Mouse (Mus musculus) forebrain, embryonic 15.5 days (tissue): ENCODE measurements around the gene Cmip. TPM values are rescaled to one million over a fixed set of nuclear protein-coding genes. Genes with fewer than 3 reads are reported as not detected.
A peak's percentile ranks its signal among the peaks of the same experiment; 100 is the strongest.

ENCODE experiments used
- ATAC-seq: fragments of 200-750 bp; cut with Nextera tagmentation; replicated peaks from 2 replicates; pipeline ENCODE4 v1.8.0; 2017; ENCODE audit warnings: mild to moderate bottlenecking, moderate TSS enrichment, moderate library complexity
- H3K27ac ChIP-seq: fragments of 300-500 bp; sonication (generic); replicated peaks from 2 replicates; pipeline ENCODE4 v1.5.1; 2015; ENCODE audit warnings: mild to moderate bottlenecking, inconsistent platforms
- H3K27me3 ChIP-seq: fragments of 300-500 bp; sonication (generic); 2 replicates; pipeline ENCODE4 v1.6.1; 2015; ENCODE audit warnings: inconsistent platforms
- H3K36me3 ChIP-seq: fragments of 300-500 bp; sonication (generic); 2 replicates; pipeline ENCODE4 v1.6.1; 2015; ENCODE audit warnings: mild to moderate bottlenecking, inconsistent platforms
- H3K4me1 ChIP-seq: fragments of 300-500 bp; sonication (generic); 2 replicates; pipeline ENCODE4 v1.6.1; 2015; ENCODE audit warnings: inconsistent platforms
- H3K4me2 ChIP-seq: fragments of 300-500 bp; sonication (generic); replicated peaks from 2 replicates; pipeline ENCODE4 v1.6.1; 2015; ENCODE audit warnings: mild to moderate bottlenecking, inconsistent platforms
- H3K4me3 ChIP-seq: fragments of 300-500 bp; sonication (generic); 2 replicates; pipeline ENCODE4 v1.5.1; 2015; ENCODE audit warnings: mild to moderate bottlenecking, inconsistent platforms
- H3K9ac ChIP-seq: fragments of 300-500 bp; sonication (generic); replicated peaks from 2 replicates; pipeline ENCODE4 v1.6.1; 2015; ENCODE audit warnings: mild to moderate bottlenecking, inconsistent platforms
- H3K9me3 ChIP-seq: fragments of 300-500 bp; sonication (generic); 2 replicates; pipeline ENCODE4 v1.6.1; 2016; ENCODE audit warnings: inconsistent platforms
- WGBS: fragments of 180-500 bp; shearing (Covaris S2); methylation state at CpG from one replicate; pipeline ENCODE4 v1.1.7; 2015; ENCODE audit warnings: mixed read lengths; 5-methylcytosine and 5-hydroxymethylcytosine counted together
- polyA plus RNA-seq: library from polyadenylated mRNA; unstranded; fragments of >200 nt; fragmentation: Nextera tagmentation; extraction: Ambion mirVana; gene quantifications from 2 replicates; pipeline ENCODE4 v1.2.1, GENCODE M21; 2015

Gene Cmip
- polyA plus RNA-seq, 1 experiment from 2014 or later: 83.8 TPM

DNA sequence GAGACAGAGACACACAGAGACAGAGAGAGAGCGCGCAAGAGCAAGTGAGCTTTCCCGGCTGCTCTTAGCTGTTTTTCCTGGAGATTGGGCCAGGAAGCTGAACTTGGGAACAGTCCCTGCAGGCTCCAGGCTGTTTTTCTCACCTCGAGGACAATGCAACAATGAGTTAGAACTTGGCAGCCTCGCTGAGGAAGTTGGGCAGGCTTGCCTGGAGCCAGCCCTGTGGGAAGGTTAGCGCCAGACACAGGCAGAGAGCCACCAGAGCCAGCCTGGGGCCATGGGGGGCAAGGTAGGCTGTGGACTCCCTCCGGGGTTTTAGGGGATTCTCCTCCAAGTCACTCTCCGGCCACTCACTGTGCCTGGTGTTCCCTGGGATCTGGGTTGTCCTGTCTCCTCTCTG is 123.9 kb downstream of the Cmip start:
- Histone ChIP-seq H3K9ac (no peak overlapping the region), H3K27me3 (no peaks in the 10 kb centered on the region), H3K9me3 (no peaks in the 10 kb centered on the region), H3K4me2 (no peak overlapping the region), H3K27ac (peak overlapping the region; percentile 6; the same call in 1 of the 2 replicates), H3K4me3 (no peak overlapping the region), H3K36me3 (peaks cover 4% of the 10 kb centered on the region; the same call in 1 of the 2 replicates), H3K4me1 (peaks cover 40% of the 10 kb centered on the region)
- WGBS: 56% methylated on average over 8 of the region's 8 CpGs
- no peak; the same call in 1 of the 2 replicates for ATAC-seq

DNA sequence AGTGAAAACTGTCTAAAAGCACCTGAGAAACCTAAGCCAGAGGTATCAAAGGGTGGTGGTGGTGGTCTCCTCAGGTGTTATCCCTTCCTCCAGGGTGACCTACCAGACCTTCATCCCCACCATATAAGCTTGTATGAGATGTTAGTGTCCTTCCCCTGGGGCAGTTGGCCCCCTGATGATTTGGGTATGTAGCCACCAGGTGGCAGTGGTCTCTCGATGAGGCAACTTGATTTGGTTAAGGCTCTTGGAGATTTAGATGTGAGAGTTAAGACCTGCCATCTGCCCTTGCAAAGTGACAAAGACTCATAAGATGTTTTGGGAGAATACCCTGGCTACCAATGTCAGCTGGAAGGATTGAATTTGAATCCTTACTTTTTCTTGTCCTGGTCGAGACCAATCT is 129.3 kb downstream of the Cmip start:
- Histone ChIP-seq H3K4me2 (no peak overlapping the region), H3K9ac (no peak overlapping the region), H3K4me3 (no peak overlapping the region), H3K4me1 (peaks cover 3% of the 10 kb centered on the region; the same call in 1 of the 2 replicates), H3K9me3 (no peaks in the 10 kb centered on the region), H3K36me3 (peaks cover 4% of the 10 kb centered on the region; the same call in 1 of the 2 replicates), H3K27me3 (no peaks in the 10 kb centered on the region), H3K27ac (no peak overlapping the region)
- WGBS: 81% methylated on average over 2 of the region's 2 CpGs
- no peak for ATAC-seq

DNA sequence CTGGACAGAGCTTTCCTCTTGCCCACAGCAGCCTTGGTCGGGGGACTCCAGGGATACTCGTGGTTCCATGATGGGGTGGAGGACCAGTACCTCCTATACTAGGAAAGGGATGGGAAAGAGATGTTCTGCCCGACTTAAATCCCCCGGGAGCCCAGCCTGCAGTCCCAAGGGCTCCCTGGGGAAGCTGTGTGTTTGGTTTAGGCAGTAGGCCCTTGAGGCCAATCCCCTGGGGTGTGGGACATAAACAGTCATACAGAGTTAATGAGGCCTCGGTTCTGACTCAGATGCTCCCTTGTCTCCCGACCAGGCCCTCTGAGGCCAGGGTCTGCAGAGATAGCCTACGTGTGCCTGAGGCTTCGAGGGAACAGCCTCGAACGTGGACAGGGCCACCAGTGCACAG is 130.8 kb downstream of the Cmip start:
- 66% methylated on average over 10 of the region's 10 CpGs for WGBS
- Histone ChIP-seq H3K4me2 (no peak overlapping the region), H3K4me3 (no peak overlapping the region), H3K9me3 (no peaks in the 10 kb centered on the region), H3K27ac (no peak overlapping the region), H3K4me1 (no peaks in the 10 kb centered on the region), H3K27me3 (no peaks in the 10 kb centered on the region), H3K36me3 (peaks cover 4% of the 10 kb centered on the region; the same call in 1 of the 2 replicates), H3K9ac (no peak overlapping the region)
- no peak for ATAC-seq

DNA sequence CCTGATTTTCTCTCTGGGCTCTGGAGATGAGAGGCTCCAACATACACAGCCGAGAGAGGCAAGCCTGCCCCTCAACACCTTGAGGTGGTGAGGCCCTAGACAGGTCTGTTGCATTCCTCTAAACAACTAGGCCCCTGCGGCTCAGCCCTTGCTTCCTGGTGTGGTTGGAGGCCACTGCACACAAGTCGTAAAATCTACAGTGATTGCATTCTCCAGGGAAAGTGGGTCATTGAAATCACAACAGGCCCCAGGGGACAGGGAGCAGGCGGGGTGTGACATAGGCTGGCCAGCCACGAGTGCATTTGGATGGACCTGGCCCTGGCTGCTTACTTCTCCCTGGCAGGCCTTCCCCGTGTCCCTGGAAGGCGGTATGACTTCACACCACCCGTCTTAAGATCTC is 131.5 kb downstream of the Cmip start:
- Histone ChIP-seq H3K4me2 (no peak overlapping the region), H3K27ac (no peak overlapping the region), H3K36me3 (peaks cover 4% of the 10 kb centered on the region; the same call in 1 of the 2 replicates), H3K4me3 (no peak overlapping the region), H3K9ac (no peak overlapping the region), H3K27me3 (no peaks in the 10 kb centered on the region), H3K4me1 (no peaks in the 10 kb centered on the region), H3K9me3 (no peaks in the 10 kb centered on the region)
- ATAC-seq: no peak
- WGBS: 80% methylated on average over 8 of the region's 8 CpGs

DNA sequence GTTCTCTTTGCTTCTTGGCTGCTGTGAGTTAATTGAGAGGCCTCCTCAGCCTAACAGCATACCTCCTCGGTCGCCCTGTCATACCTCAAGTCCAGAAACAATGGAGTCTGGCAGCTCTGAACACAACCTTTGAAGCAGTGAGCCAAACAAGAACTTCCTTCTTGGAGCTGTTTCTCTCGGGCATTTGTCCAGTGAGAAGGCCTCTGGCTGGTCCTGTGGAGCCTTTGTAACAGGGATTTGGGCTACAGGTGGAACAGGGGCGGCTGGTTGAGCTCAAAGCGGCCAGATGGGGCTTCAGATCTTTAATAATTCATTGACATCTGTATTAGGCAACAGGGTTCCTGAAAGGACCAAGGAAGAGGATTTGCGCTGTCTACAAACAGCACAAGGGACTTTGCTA is 137.0 kb downstream of the Cmip start:
- Histone ChIP-seq H3K9ac (no peak overlapping the region), H3K27me3 (no peaks in the 10 kb centered on the region), H3K4me1 (peaks cover 9% of the 10 kb centered on the region), H3K4me2 (no peak overlapping the region), H3K4me3 (no peak overlapping the region), H3K27ac (no peak overlapping the region), H3K36me3 (peaks cover 7% of the 10 kb centered on the region; the same call in 1 of the 2 replicates), H3K9me3 (no peaks in the 10 kb centered on the region)
- no peak for ATAC-seq
- 39% methylated on average over 6 of the region's 6 CpGs for WGBS

DNA sequence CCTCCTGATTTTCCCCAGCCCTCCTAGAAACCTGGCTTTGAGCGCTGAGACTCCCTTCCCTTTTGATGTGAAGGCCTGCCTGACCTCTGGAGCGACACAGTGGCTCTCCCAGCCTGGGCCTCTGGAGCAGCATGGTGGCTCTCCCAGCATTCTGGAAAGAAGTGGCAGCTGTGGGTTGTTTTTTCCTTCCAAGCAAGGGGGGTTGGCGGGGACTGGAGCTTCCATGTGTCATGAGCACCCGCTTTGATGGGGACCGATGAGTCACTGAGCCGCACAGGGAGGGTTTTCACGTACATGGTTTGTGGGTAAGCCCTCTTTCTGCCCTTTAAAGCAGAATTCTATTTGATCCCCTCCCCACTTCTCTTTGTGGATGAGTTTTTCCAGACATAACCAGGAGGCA is 138.2 kb downstream of the Cmip start:
- no peak overlapping the region for H3K9ac ChIP-seq
- H3K36me3 ChIP-seq: peaks cover 7% of the 10 kb centered on the region; the same call in 1 of the 2 replicates
- H3K4me2 ChIP-seq: no peak overlapping the region
- no peaks in the 10 kb centered on the region for H3K9me3 ChIP-seq
- H3K4me3 ChIP-seq: no peak overlapping the region
- peaks cover 9% of the 10 kb centered on the region for H3K4me1 ChIP-seq
- no peak for ATAC-seq
- 85% methylated on average over 7 of the region's 7 CpGs for WGBS
- no peak overlapping the region; the same call in 1 of the 2 replicates for H3K27ac ChIP-seq
- no peaks in the 10 kb centered on the region for H3K27me3 ChIP-seq

DNA sequence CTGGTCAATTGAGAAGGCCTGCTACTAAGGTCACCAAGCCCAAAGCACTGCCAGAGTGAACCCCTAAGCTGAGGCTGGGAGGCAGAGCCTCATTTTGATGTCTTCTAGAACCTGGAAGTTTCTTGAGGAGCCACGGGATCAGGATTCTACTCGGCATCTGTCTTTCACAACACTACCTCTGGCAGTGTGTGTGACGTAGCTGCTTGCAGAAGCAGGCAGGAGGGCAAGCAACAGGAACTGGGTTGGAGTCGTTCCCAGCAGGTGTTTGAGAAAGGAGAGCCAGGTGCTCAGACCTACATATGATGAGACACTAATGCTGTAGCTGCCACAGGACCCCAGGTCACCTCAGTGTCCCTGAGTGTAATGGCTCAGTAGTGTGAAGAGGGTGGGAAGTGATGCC is 140.0 kb downstream of the Cmip start:
- no peak for ATAC-seq
- Histone ChIP-seq H3K9me3 (no peaks in the 10 kb centered on the region), H3K4me2 (no peak overlapping the region), H3K27me3 (no peaks in the 10 kb centered on the region), H3K4me3 (no peak overlapping the region), H3K27ac (no peak overlapping the region), H3K9ac (no peak overlapping the region), H3K4me1 (peaks cover 23% of the 10 kb centered on the region), H3K36me3 (peaks cover 7% of the 10 kb centered on the region; the same call in 1 of the 2 replicates)
- 95% methylated on average over 4 of the region's 4 CpGs for WGBS

DNA sequence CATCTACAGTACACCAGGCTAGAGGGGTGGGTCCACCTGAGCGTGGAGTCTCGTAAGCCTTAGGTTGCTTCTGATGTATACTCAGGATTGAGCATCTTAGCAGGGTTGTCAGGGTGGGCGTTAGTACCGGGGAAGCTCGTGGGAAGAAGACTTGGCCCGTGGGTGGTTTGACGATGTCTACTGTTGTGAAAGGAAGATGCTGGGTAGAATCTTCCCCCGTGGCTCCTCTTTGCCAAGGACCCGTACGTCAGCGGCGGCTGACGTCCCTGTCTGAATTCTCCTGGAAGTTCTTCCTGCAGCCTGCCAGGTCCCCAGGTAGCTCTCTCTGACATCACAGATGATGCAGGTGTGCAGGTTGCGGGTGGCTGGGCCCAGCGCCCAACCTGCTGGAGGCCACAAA is 140.9 kb downstream of the Cmip start:
- ATAC-seq: no peak
- Histone ChIP-seq H3K9ac (no peak overlapping the region), H3K9me3 (no peaks in the 10 kb centered on the region), H3K4me3 (no peak overlapping the region), H3K36me3 (peaks cover 7% of the 10 kb centered on the region; the same call in 1 of the 2 replicates), H3K4me1 (peaks cover 29% of the 10 kb centered on the region), H3K4me2 (no peak overlapping the region), H3K27ac (no peak overlapping the region), H3K27me3 (no peaks in the 10 kb centered on the region)
- 95% methylated on average over 15 of the region's 15 CpGs for WGBS

DNA sequence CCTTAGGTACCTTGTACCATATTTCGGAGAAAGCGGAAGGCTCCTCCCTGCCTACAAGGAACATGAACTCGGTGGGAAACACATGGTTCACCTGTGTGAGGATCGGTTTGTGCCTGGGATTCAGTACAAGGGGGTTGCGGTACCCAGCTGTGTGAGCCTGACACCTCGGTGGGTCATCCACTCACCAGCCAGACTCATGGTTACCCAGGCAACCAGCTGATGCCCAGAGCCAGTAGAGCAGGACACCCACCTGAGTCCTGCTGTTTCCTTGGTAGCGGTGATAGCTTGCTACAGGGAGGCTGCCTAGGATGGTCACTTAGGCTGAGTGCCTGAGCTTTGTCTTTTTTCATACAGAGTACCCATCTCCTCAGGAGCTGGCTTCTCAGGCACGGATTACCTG is 142.4 kb downstream of the Cmip start:
- Histone ChIP-seq H3K4me1 (peaks cover 42% of the 10 kb centered on the region), H3K36me3 (peaks cover 7% of the 10 kb centered on the region; the same call in 1 of the 2 replicates), H3K27ac (0 out of 2 replicates have a peak overlapping the region, but pooled peaks have one; percentile 6), H3K4me3 (no peak overlapping the region), H3K4me2 (no peak overlapping the region), H3K9ac (no peak overlapping the region), H3K27me3 (no peaks in the 10 kb centered on the region), H3K9me3 (no peaks in the 10 kb centered on the region)
- no peak for ATAC-seq
- 71% methylated on average over 8 of the region's 8 CpGs for WGBS

DNA sequence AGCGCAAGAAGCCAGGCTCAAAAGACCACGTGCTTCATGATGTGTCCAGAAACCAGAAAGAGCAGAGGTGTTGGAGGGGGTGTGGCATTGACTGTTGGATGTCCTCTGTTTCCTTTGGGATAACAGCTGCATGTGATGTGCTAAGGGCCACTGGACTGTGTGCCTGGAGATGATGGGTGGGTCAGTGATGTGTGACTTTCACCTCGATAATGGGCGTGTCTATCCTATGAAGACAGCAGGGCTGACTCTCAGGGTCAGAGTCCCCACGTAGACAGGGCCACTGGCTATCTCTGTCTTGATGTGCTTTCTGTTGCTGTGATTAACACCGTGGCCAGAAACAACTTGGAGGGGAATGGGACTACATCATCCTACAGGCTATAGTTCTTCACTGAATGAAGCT is 144.0 kb downstream of the Cmip start:
- ATAC-seq: no peak
- Histone ChIP-seq H3K4me3 (no peak overlapping the region), H3K36me3 (peaks cover 7% of the 10 kb centered on the region; the same call in 1 of the 2 replicates), H3K4me1 (peaks cover 36% of the 10 kb centered on the region), H3K4me2 (no peak overlapping the region), H3K9ac (no peak overlapping the region), H3K9me3 (no peaks in the 10 kb centered on the region), H3K27me3 (no peaks in the 10 kb centered on the region), H3K27ac (peak overlapping the region; percentile 81; the same call in 1 of the 2 replicates)
- WGBS: 92% methylated on average over 6 of the region's 6 CpGs

DNA sequence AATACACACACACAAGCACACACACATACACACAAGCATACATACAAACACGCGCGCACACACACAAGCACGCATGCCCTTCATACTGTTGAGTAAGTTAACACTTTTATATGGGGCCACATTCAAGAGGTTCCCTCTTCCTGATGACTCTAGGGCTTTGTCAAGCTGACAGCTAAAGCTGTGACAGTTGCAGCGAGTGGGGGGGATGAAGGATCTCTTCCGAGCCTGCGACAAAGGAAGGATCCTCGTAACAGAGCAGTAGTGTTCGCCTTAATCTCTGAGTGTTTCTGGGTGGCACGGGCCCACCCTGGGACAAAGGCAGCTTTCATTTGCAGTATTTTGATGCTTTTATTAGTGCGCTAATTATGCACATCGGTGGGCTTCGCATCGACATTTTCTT is 145.0 kb downstream of the Cmip start:
- H3K9ac ChIP-seq: no peak overlapping the region
- H3K9me3 ChIP-seq: no peaks in the 10 kb centered on the region
- H3K27ac ChIP-seq: peak overlapping the region; percentile 81
- peaks cover 36% of the 10 kb centered on the region for H3K4me1 ChIP-seq
- WGBS: 47% methylated on average over 14 of the region's 14 CpGs
- ATAC-seq: peak; percentile 63
- H3K4me3 ChIP-seq: no peak overlapping the region
- H3K27me3 ChIP-seq: no peaks in the 10 kb centered on the region
- H3K4me2 ChIP-seq: no peak overlapping the region
- H3K36me3 ChIP-seq: peaks cover 1% of the 10 kb centered on the region; the same call in 1 of the 2 replicates

DNA sequence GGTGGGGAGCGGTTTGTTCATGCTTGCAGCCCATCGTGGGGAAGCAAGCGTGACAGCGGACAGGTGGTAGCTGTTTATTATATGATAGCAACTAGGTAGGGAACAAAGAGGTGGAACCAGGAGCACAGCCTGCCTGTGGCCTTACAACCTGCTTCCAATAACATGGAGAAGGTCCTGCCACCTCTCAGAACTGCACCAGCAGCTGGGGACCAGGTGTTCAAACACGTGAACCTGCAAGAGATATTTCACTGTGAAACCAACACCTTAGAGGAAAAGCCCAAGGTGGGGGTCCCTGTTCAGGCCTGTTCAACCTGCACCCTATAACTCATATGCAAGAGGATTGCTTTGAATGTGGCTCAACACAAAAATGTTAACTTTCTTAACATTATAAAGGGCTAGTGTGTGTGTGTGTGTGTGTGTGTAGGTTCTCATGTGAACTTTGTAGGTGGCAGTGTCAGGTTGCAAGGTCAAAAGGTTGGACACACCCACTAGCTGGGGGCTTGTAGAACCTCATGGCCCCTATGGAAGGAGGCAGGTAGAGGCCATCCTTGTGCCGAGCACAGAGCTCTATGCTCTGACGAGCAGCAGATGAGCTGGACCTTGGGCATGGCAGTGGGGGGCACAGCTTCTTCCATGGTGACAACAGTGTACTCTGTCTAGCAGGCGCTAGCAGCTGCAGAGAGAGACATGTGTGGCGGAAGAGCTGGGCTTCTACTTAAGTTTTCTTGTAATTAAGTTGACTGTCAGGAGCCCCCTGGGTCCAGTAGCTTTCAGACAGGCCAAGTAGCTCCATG is 146.2 kb downstream of the Cmip start:
- H3K4me3 ChIP-seq: no peak overlapping the region
- ATAC-seq: no peak
- H3K4me1 ChIP-seq: peaks cover 36% of the 10 kb centered on the region
- H3K36me3 ChIP-seq: no peaks in the 10 kb centered on the region
- H3K4me2 ChIP-seq: no peak overlapping the region
- H3K27ac ChIP-seq: peak overlapping the region; percentile 81
- H3K9ac ChIP-seq: no peak overlapping the region
- H3K9me3 ChIP-seq: no peaks in the 10 kb centered on the region
- WGBS: 67% methylated on average over 9 of the region's 9 CpGs
- H3K27me3 ChIP-seq: no peaks in the 10 kb centered on the region
